Mouse (Mus musculus): Measurements from ENCODE around the gene Ephx3. TPM values are rescaled to one million over a fixed set of nuclear protein-coding genes. Genes with fewer than 3 reads are reported as not detected.
"Not testable (repeated sequence)": the region's sequence is repeated elsewhere in the genome, so short reads cannot be mapped to it uniquely, and the experiment has no call there.

Ephx3 gene
- total and polyA plus RNA-seq, 3 experiments: 1.1 to 2.9 (median 1.3) TPM

GRCm38 (mm10) chr17:32220873-32221272 lies 31.5 kb upstream of the Ephx3 start:
- no peak overlapping the region for H3K27ac ChIP-seq
- H3K79me2 ChIP-seq (replicated peaks; ENCODE audit: control insufficient read depth, insufficient read depth, low read length): no peaks in the 10 kb centered on the region; the same call in 1 of the 2 replicates
- no peaks in the 10 kb centered on the region; the same call in 1 of the 2 replicates for H3K4me1 ChIP-seq (ENCODE audit: control insufficient read depth, insufficient read depth, low read length)
- H3K36me3 ChIP-seq (ENCODE audit: control insufficient read depth, insufficient read depth, low read length): peaks cover 19% of the 10 kb centered on the region
- H3K9ac ChIP-seq (ENCODE audit: low read depth, low read length): no peak overlapping the region
- TF ChIP-seq POLR2A (IDR thresholded peaks at IDR 0.05; ENCODE audit: insufficient read depth, low read depth, low read length) (no peak), EP300 (IDR thresholded peaks at IDR 0.05; ENCODE audit: insufficient read depth, low read depth, low read length) (no peak), CTCF (IDR thresholded peaks at IDR 0.05) (peak; percentile 53)
- no peak for DNase-seq
- WGBS: 60% methylated on average over 3 of the region's 3 CpGs
- intact Hi-C loops (cut with DNase I): loop anchor here (10.0 kb wide), 1 partner anchor 274 kb away; no protein-coding TSS in a partner anchor
- no peak overlapping the region for H3K4me3 ChIP-seq
- no peaks in the 10 kb centered on the region for H3K27me3 ChIP-seq (ENCODE audit: control insufficient read depth, insufficient read depth, low read length)

- TF ChIP-seq CTCF (IDR thresholded peaks at IDR 0.05): peak; percentile 66
- H3K4me1 ChIP-seq (ENCODE audit: control insufficient read depth, insufficient read depth, low read length); intact Hi-C loops (cut with DNase I); H3K36me3 ChIP-seq (ENCODE audit: control insufficient read depth, insufficient read depth, low read length); DNase-seq; H3K79me2 ChIP-seq (replicated peaks; ENCODE audit: control insufficient read depth, insufficient read depth, low read length); H3K27ac ChIP-seq; H3K27me3 ChIP-seq (ENCODE audit: control insufficient read depth, insufficient read depth, low read length); H3K4me3 ChIP-seq; H3K9ac ChIP-seq (ENCODE audit: low read depth, low read length): not testable (repeated sequence)
- WGBS: 80% methylated on average over 4 of the region's 4 CpGs
Measured at GRCm38 (mm10) chr17:32215587-32215986, 26.2 kb upstream of the Ephx3 start.

- H3K36me3 ChIP-seq (ENCODE audit: control insufficient read depth, insufficient read depth, low read length); H3K79me2 ChIP-seq (replicated peaks; ENCODE audit: control insufficient read depth, insufficient read depth, low read length); DNase-seq; H3K27ac ChIP-seq; H3K4me1 ChIP-seq (ENCODE audit: control insufficient read depth, insufficient read depth, low read length); intact Hi-C loops (cut with DNase I); H3K27me3 ChIP-seq (ENCODE audit: control insufficient read depth, insufficient read depth, low read length); H3K4me3 ChIP-seq; H3K9ac ChIP-seq (ENCODE audit: low read depth, low read length): not testable (repeated sequence)
- WGBS: 91% methylated on average over 6 of the region's 6 CpGs
Measured at GRCm38 (mm10) chr17:32211554-32211953, 22.2 kb upstream of the Ephx3 start.

- peaks cover 7% of the 10 kb centered on the region for H3K4me1 ChIP-seq (ENCODE audit: control insufficient read depth, insufficient read depth, low read length)
- H3K79me2 ChIP-seq (replicated peaks; ENCODE audit: control insufficient read depth, insufficient read depth, low read length): no peaks in the 10 kb centered on the region
- peak overlapping the region; percentile 68 for H3K27ac ChIP-seq
- no peaks in the 10 kb centered on the region for H3K27me3 ChIP-seq (ENCODE audit: control insufficient read depth, insufficient read depth, low read length)
- no peak for TF ChIP-seq POLR2A (IDR thresholded peaks at IDR 0.05; ENCODE audit: insufficient read depth, low read depth, low read length)
- peak; percentile 94 for TF ChIP-seq CTCF (IDR thresholded peaks at IDR 0.05)
- TF ChIP-seq EP300 (IDR thresholded peaks at IDR 0.05; ENCODE audit: insufficient read depth, low read depth, low read length): 0 out of 2 replicates have a peak, but pooled peaks have one; percentile 34
- WGBS: 32% methylated on average over 3 of the region's 3 CpGs
- peak; percentile 64 to 81 for DNase-seq
- H3K4me3 ChIP-seq: no peak overlapping the region
- intact Hi-C loops (cut with DNase I): loop anchor here (1.0 to 5.0 kb wide), 4 partner anchors 45 to 522 kb away; no protein-coding TSS in a partner anchor
- no peak overlapping the region for H3K9ac ChIP-seq (ENCODE audit: low read depth, low read length)
- peaks cover 16% of the 10 kb centered on the region for H3K36me3 ChIP-seq (ENCODE audit: control insufficient read depth, insufficient read depth, low read length)
Measured at GRCm38 (mm10) chr17:32209752-32210151, 20.4 kb upstream of the Ephx3 start.

- no peak overlapping the region for H3K4me3 ChIP-seq
- H3K27me3 ChIP-seq (ENCODE audit: control insufficient read depth, insufficient read depth, low read length): no peaks in the 10 kb centered on the region
- peak; percentile 47 to 61 for DNase-seq
- intact Hi-C loops (cut with DNase I): loop anchor here (1.0 to 5.0 kb wide), 3 partner anchors 44 to 522 kb away; no protein-coding TSS in a partner anchor
- no peak for TF ChIP-seq EP300 (IDR thresholded peaks at IDR 0.05; ENCODE audit: insufficient read depth, low read depth, low read length)
- TF ChIP-seq CTCF (IDR thresholded peaks at IDR 0.05): no peak
- no peak for TF ChIP-seq POLR2A (IDR thresholded peaks at IDR 0.05; ENCODE audit: insufficient read depth, low read depth, low read length)
- 56% methylated on average over 6 of the region's 6 CpGs for WGBS
- H3K4me1 ChIP-seq (ENCODE audit: control insufficient read depth, insufficient read depth, low read length): peaks cover 7% of the 10 kb centered on the region
- peak overlapping the region; percentile 68 for H3K27ac ChIP-seq
- H3K79me2 ChIP-seq (replicated peaks; ENCODE audit: control insufficient read depth, insufficient read depth, low read length): no peaks in the 10 kb centered on the region
- H3K9ac ChIP-seq (ENCODE audit: low read depth, low read length): no peak overlapping the region
- peaks cover 16% of the 10 kb centered on the region for H3K36me3 ChIP-seq (ENCODE audit: control insufficient read depth, insufficient read depth, low read length)
Measured at GRCm38 (mm10) chr17:32209144-32209543, 19.8 kb upstream of the Ephx3 start.

- WGBS: 16% methylated on average over 5 of the region's 5 CpGs
- no peaks in the 10 kb centered on the region for H3K79me2 ChIP-seq (replicated peaks; ENCODE audit: control insufficient read depth, insufficient read depth, low read length)
- peaks cover 16% of the 10 kb centered on the region for H3K36me3 ChIP-seq (ENCODE audit: control insufficient read depth, insufficient read depth, low read length)
- no peak overlapping the region for H3K4me3 ChIP-seq
- H3K9ac ChIP-seq (ENCODE audit: low read depth, low read length): no peak overlapping the region
- DNase-seq: peak; percentile 64 to 76
- H3K4me1 ChIP-seq (ENCODE audit: control insufficient read depth, insufficient read depth, low read length): peaks cover 7% of the 10 kb centered on the region
- peak overlapping the region; percentile 68 for H3K27ac ChIP-seq
- intact Hi-C loops (cut with DNase I): loop anchor here (2.0 to 5.0 kb wide), 2 partner anchors 43 to 520 kb away; no protein-coding TSS in a partner anchor
- no peaks in the 10 kb centered on the region for H3K27me3 ChIP-seq (ENCODE audit: control insufficient read depth, insufficient read depth, low read length)
- TF ChIP-seq CTCF (IDR thresholded peaks at IDR 0.05) (no peak), POLR2A (IDR thresholded peaks at IDR 0.05; ENCODE audit: insufficient read depth, low read depth, low read length) (no peak), EP300 (IDR thresholded peaks at IDR 0.05; ENCODE audit: insufficient read depth, low read depth, low read length) (no peak)
Measured at GRCm38 (mm10) chr17:32207586-32208245, 18.4 kb upstream of the Ephx3 start.

Data from heart, adult 2 months (tissue).